In the genomic region with DNA sequence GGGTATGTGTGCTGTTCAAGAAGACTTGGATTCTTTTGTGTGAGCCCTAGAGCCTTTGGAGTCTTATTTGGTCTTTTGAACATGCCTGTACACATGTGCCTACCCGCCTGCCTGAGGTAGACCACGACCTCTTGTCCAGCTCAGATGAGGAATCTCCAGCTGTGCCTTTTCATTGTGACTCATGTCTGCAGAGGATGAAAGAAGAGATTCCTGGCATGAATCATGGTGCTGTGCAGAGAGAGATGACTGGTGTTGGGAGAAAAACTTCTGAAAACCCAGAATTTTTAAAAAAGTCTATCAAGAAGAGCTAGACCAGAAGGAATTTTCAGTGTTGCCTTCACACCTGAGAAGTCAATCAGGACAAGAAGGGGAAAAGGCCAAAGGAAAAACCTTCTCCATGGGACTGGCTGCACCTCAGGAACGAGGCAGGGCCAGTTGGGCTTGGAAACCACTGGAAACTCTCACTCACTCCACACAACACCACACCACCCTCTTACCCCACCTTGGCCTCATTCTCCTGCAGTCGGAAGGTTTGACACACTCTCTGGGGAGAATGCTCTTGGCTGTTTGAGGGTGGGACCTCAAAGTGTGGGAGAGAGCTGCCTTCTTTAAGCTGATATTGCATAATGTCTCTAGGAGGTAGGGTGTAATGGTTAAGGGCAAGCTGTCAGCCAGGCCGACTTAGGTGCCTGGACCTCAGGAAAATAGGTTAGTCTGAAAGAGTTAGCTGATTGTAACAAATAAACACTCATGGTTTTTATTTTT, we compare ENCODE assay signal across 26 mouse cellular contexts. TPM values are rescaled to one million over a fixed set of nuclear protein-coding genes. Genes with fewer than 3 reads are reported as not detected.
DNase-seq lines count a peak whose midpoint lies in the region; ATAC-seq and TF ChIP-seq lines count a peak whose summit lies in the region.
"Had no signal": no experiment of that assay in that cellular context is flagged by ENCODE, and none has a peak within 500 bp of the region (broad histone marks: within the 10 kb centered on the region; RNA-seq: fewer than 3 reads in every experiment).

No protein-coding gene starts in this region.

- peaks cover 33% of the 10 kb centered on the region for H3K79me2 ChIP-seq in macrophage (ENCODE audit: inconsistent target)

- H3K9me3 ChIP-seq in forebrain, postnatal 0 days (ENCODE audit: low read length) = no peaks in the 10 kb centered on the region
- H3K9me3 ChIP-seq in forebrain, embryonic 12.5 days = no peaks in the 10 kb centered on the region
- no peaks in the 10 kb centered on the region for H3K9me3 ChIP-seq in limb, embryonic 15.5 days
- H3K9me3 ChIP-seq in limb, embryonic 10.5 days (replicated peaks) = no peaks in the 10 kb centered on the region
- no peaks in the 10 kb centered on the region for H3K9me3 ChIP-seq in neural tube, embryonic 15.5 days (replicated peaks)
- H3K9me3 ChIP-seq: embryonic facial prominence, embryonic 12.5 days; heart, embryonic 13.5 days; hindbrain, embryonic 10.5 days had no signal

- no peaks in the 10 kb centered on the region for H3K36me3 ChIP-seq in forebrain, postnatal 0 days (ENCODE audit: insufficient read depth)
- no peaks in the 10 kb centered on the region for H3K36me3 ChIP-seq in forebrain, embryonic 12.5 days (replicated peaks)
- no peaks in the 10 kb centered on the region for H3K36me3 ChIP-seq in limb, embryonic 15.5 days
- H3K36me3 ChIP-seq in limb, embryonic 10.5 days = no peaks in the 10 kb centered on the region
- no peaks in the 10 kb centered on the region for H3K36me3 ChIP-seq in macrophage (ENCODE audit: inconsistent target)
- no peaks in the 10 kb centered on the region for H3K36me3 ChIP-seq in neural tube, embryonic 15.5 days
- H3K36me3 ChIP-seq: embryonic facial prominence, embryonic 12.5 days; hindbrain, embryonic 10.5 days had no signal

- 85% methylated on average over 5 of the region's 5 CpGs for WGBS in forebrain, postnatal 0 days
- WGBS in forebrain, embryonic 12.5 days = 85% methylated on average over 5 of the region's 5 CpGs
- 66% methylated on average over 5 of the region's 5 CpGs for WGBS in limb, embryonic 15.5 days
- 86% methylated on average over 5 of the region's 5 CpGs for WGBS in limb, embryonic 10.5 days
- 89% methylated on average over 5 of the region's 5 CpGs for WGBS in macrophage (ENCODE audit: missing documents)
- WGBS in neural tube, embryonic 15.5 days = 78% methylated on average over 5 of the region's 5 CpGs

- no peak for DNase-seq in forebrain, postnatal 0 days
- DNase-seq in limb, embryonic 10.5 days (ENCODE audit: low spot score) = no peak
- peak; percentile 20 for DNase-seq in MN1 (ENCODE audit: low spot score)
- DNase-seq in cerebellum, adult 11 months = no peak
- DNase-seq: cerebellum, adult 18-20 months; kidney, adult 18-20 months; kidney, postnatal 14 days; layer of hippocampus, adult 9-11 months; lung, adult 2 months; thymus, postnatal 25 days had no signal

- 0 out of 2 replicates have a peak overlapping the region, but pooled peaks have one; percentile 11 for H3K27ac ChIP-seq in forebrain, postnatal 0 days (ENCODE audit: low read depth, low read length)
- H3K27ac ChIP-seq in forebrain, embryonic 12.5 days = no peak overlapping the region
- H3K27ac ChIP-seq in limb, embryonic 15.5 days = peak overlapping the region; percentile 38; the same call in 1 of the 2 replicates
- no peak overlapping the region for H3K27ac ChIP-seq in limb, embryonic 10.5 days
- H3K27ac ChIP-seq in macrophage = peak overlapping the region; percentile 74
- no peak overlapping the region for H3K27ac ChIP-seq in neural tube, embryonic 15.5 days (replicated peaks)
- H3K27ac ChIP-seq: embryonic facial prominence, embryonic 12.5 days; hindbrain, embryonic 10.5 days had no signal

- H3K9ac ChIP-seq in forebrain, postnatal 0 days = no peak overlapping the region
- no peak overlapping the region for H3K9ac ChIP-seq in forebrain, embryonic 12.5 days
- H3K9ac ChIP-seq in limb, embryonic 15.5 days = no peak overlapping the region
- no peak overlapping the region for H3K9ac ChIP-seq in neural tube, embryonic 15.5 days (replicated peaks)
- H3K9ac ChIP-seq: embryonic facial prominence, embryonic 12.5 days; heart, embryonic 13.5 days had no signal

- no peaks in the 10 kb centered on the region for H3K4me1 ChIP-seq in forebrain, postnatal 0 days (ENCODE audit: insufficient read depth)
- H3K4me1 ChIP-seq in forebrain, embryonic 12.5 days = peaks cover 8% of the 10 kb centered on the region
- peaks cover 37% of the 10 kb centered on the region for H3K4me1 ChIP-seq in limb, embryonic 15.5 days
- peaks cover 36% of the 10 kb centered on the region for H3K4me1 ChIP-seq in limb, embryonic 10.5 days
- H3K4me1 ChIP-seq in neural tube, embryonic 15.5 days = no peaks in the 10 kb centered on the region; the same call in 1 of the 2 replicates

- H3K4me2 ChIP-seq in forebrain, postnatal 0 days (ENCODE audit: low read depth) = no peak overlapping the region
- H3K4me2 ChIP-seq in forebrain, embryonic 12.5 days = no peak overlapping the region
- no peak overlapping the region for H3K4me2 ChIP-seq in limb, embryonic 15.5 days
- no peak overlapping the region for H3K4me2 ChIP-seq in neural tube, embryonic 15.5 days
- H3K4me2 ChIP-seq: embryonic facial prominence, embryonic 12.5 days; heart, embryonic 13.5 days had no signal

- ATAC-seq in forebrain, postnatal 0 days = 0 out of 2 replicates have a peak, but pooled peaks have one; percentile 16
- no peak for ATAC-seq in forebrain, embryonic 12.5 days (ENCODE audit: low FRiP score)
- no peak for ATAC-seq in limb, embryonic 15.5 days (ENCODE audit: insufficient number of reproducible peaks, low FRiP score, low TSS enrichment, low read depth)
- no peak for ATAC-seq in neural tube, embryonic 15.5 days (ENCODE audit: low FRiP score)
- ATAC-seq: activated CD4-positive, CD25-positive, alpha-beta regulatory T cell, adult 4 months had no signal

- H3K4me3 ChIP-seq in forebrain, postnatal 0 days (ENCODE audit: low read depth, low read length) = no peak overlapping the region
- H3K4me3 ChIP-seq in forebrain, embryonic 12.5 days (replicated peaks) = no peak overlapping the region
- H3K4me3 ChIP-seq in limb, embryonic 15.5 days = no peak overlapping the region
- no peak overlapping the region for H3K4me3 ChIP-seq in limb, embryonic 10.5 days
- H3K4me3 ChIP-seq in macrophage (ENCODE audit: inconsistent target) = no peak overlapping the region
- H3K4me3 ChIP-seq in neural tube, embryonic 15.5 days (replicated peaks) = no peak overlapping the region
- H3K4me3 ChIP-seq: embryonic facial prominence, embryonic 12.5 days; heart, embryonic 13.5 days; hindbrain, embryonic 10.5 days had no signal

- no peak for TF ChIP-seq CTCF in forebrain, postnatal 0 days (IDR thresholded peaks at IDR 0.05; ENCODE audit: low read depth)

- H3K27me3 ChIP-seq in forebrain, postnatal 0 days (ENCODE audit: insufficient read depth, low read length) = no peaks in the 10 kb centered on the region
- no peaks in the 10 kb centered on the region for H3K27me3 ChIP-seq in forebrain, embryonic 12.5 days
- no peaks in the 10 kb centered on the region for H3K27me3 ChIP-seq in limb, embryonic 15.5 days
- no peaks in the 10 kb centered on the region for H3K27me3 ChIP-seq in limb, embryonic 10.5 days (ENCODE audit: low read depth, poor library complexity, severe bottlenecking)
- H3K27me3 ChIP-seq in neural tube, embryonic 15.5 days (replicated peaks) = no peaks in the 10 kb centered on the region
- H3K27me3 ChIP-seq: embryonic facial prominence, embryonic 12.5 days; heart, embryonic 13.5 days had no signal

RNA-seq across cellular contexts. Expression of gene Ppfibp1, which starts 21.6 kb away (rescaled TPM):
- total RNA-seq in forebrain, postnatal 0 days (2014; rRNA removed) = 32.0 and 33.0 TPM in 2 replicates
- polyA plus RNA-seq in forebrain, postnatal 0 days (2015; fragmentation: Nextera tagmentation; extraction: Ambion mirVana) = 15.6 and 23.8 TPM in 2 replicates
- 24.9 and 29.9 TPM in 2 replicates for polyA plus RNA-seq in forebrain, embryonic 12.5 days (2016; fragmentation: Nextera tagmentation; extraction: Ambion mirVana)
- 60.8 and 63.5 TPM in 2 replicates for polyA plus RNA-seq in limb, embryonic 15.5 days (2015; fragmentation: Nextera tagmentation; extraction: Ambion mirVana)
- 31.9 and 37.0 TPM in 2 replicates for polyA plus RNA-seq in limb, embryonic 10.5 days (2016; fragmentation: Nextera tagmentation; extraction: Ambion mirVana)
- 1,000 to 10,000 TPM in 2 of 26 experiments, 100 to 1,000 TPM in 11, 10 to 100 TPM in 13; 69.3 to 1,140 (median 101) TPM for total RNA-seq in macrophage (2018; cell fraction: chromatin; rRNA removed)
- 100 to 1,000 TPM in 1 of 26 experiments, 10 to 100 TPM in 25; 27.6 to 138 (median 34.7) TPM for total RNA-seq in macrophage (2018; cell fraction: cytosol; rRNA removed)
- total RNA-seq in macrophage (2018; cell fraction: nucleus; rRNA removed) = 100 to 1,000 TPM in 5 of 26 experiments, 10 to 100 TPM in 21; 34.5 to 464 (median 54.9) TPM
- 23.9 to 52.2 TPM (median 31.5 TPM) in 3 replicates for polyA plus RNA-seq in macrophage (2018)
- polyA plus RNA-seq in neural tube, embryonic 15.5 days (2015; fragmentation: Nextera tagmentation; extraction: Ambion mirVana) = 12.8 and 15.8 TPM in 2 replicates

RNA-seq across cellular contexts. Expression of gene 1700034J05Rik, which starts 44.3 kb away (rescaled TPM):
- not detected in 2 replicates for total RNA-seq in forebrain, postnatal 0 days (2014; rRNA removed)
- not detected in 2 replicates for polyA plus RNA-seq in forebrain, postnatal 0 days (2015; fragmentation: Nextera tagmentation; extraction: Ambion mirVana)
- not detected in 2 replicates for polyA plus RNA-seq in forebrain, embryonic 12.5 days (2016; fragmentation: Nextera tagmentation; extraction: Ambion mirVana)
- 0.13 and 0.16 TPM in 2 replicates for polyA plus RNA-seq in limb, embryonic 15.5 days (2015; fragmentation: Nextera tagmentation; extraction: Ambion mirVana)
- polyA plus RNA-seq in limb, embryonic 10.5 days (2016; fragmentation: Nextera tagmentation; extraction: Ambion mirVana) = 0.14 and 0.23 TPM in 2 replicates
- total RNA-seq in macrophage (2018; cell fraction: chromatin; rRNA removed) = not detected
- total RNA-seq in macrophage (2018; cell fraction: cytosol; rRNA removed) = not detected
- not detected for total RNA-seq in macrophage (2018; cell fraction: nucleus; rRNA removed)
- not detected in 3 replicates for polyA plus RNA-seq in macrophage (2018)
- not detected in 2 replicates for polyA plus RNA-seq in neural tube, embryonic 15.5 days (2015; fragmentation: Nextera tagmentation; extraction: Ambion mirVana)
- total RNA-seq: gastrocnemius, postnatal 4 days; left cerebral cortex, postnatal 10 days; liver, adult 2 months; MEL; midbrain, postnatal 0 days had no signal
- polyA plus RNA-seq: activated CD4-positive, CD25-positive, alpha-beta regulatory T cell, adult 4 months; brain, embryonic 14.5 days; CD4-positive, CD25-positive, alpha-beta regulatory T cell, adult 4 months; frontal cortex, adult 2 months; liver, adult 2 months; lung, adult 2 months; midbrain, postnatal 0 days had no signal

Comparison
In these comparisons a context has a peak if more than half of its experiments do, and no peak if none do; other contexts are left out.
1. H3K27ac ChIP-seq: peak in forebrain, postnatal 0 days (single experiment), limb, embryonic 15.5 days (single experiment) and macrophage (single experiment); none in forebrain, embryonic 12.5 days (single experiment), limb, embryonic 10.5 days (single experiment) and neural tube, embryonic 15.5 days (single experiment).